8 mouse cellular contexts compared by ENCODE assay signal in the genomic region with DNA sequence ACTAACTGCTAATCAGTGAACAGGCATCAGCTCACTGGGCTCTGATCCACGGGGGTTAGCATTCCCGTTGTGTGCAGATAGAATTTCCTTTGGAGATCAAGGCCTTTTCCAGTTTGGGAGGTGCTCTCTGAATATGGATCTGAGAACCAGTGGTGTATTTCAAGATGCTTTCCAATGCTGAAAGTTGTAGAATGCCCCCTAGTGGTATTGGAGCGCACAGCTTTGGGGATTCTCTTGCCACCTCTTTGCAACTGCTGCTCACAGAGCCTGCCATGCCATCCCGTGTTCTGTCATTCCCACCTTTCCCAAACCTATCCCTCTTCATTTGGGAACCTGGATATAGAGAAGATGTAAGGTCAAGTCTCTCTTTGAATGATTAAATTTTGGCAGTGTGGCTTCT.
A peak's percentile ranks its signal among the peaks of the same experiment; 100 is the strongest.
DNase-seq lines count a peak whose midpoint lies in the region.

No protein-coding gene starts in this region.

- peak; percentile 18 for DNase-seq in cerebellum, adult 9-10 months
- no peak for DNase-seq in cerebellum, adult 11 months
- peak; percentile 14 to 16 for DNase-seq in left cerebral cortex, postnatal 14 days (ENCODE audit: low spot score in 2 of 2)
- no peak for DNase-seq in left cerebral cortex, postnatal 4 days
- DNase-seq in Muller cell, postnatal 12 days (ENCODE audit: inconsistent ontology term): peak; percentile 26
- DNase-seq in lung, postnatal 10 days: peak; percentile 16
- no peak for DNase-seq in urinary bladder, postnatal 14 days (ENCODE audit: low spot score)
- no peak for DNase-seq in layer of hippocampus, adult 9-11 months

- intact Hi-C loops in left cerebral cortex, postnatal 14 days (cut with DNase I): no loop called here
- intact Hi-C loops in left cerebral cortex, postnatal 4 days (cut with DNase I): no loop called here

Comparison
In these comparisons a context has a peak if more than half of its experiments do, and no peak if none do; other contexts are left out.
1. DNase-seq: peak in cerebellum, adult 9-10 months (single experiment), left cerebral cortex, postnatal 14 days (2 of 2), Muller cell, postnatal 12 days (single experiment) and lung, postnatal 10 days (single experiment); none in cerebellum, adult 11 months (single experiment), left cerebral cortex, postnatal 4 days (single experiment), urinary bladder, postnatal 14 days (single experiment) and layer of hippocampus, adult 9-11 months (single experiment).